Mouse (Mus musculus) heart, embryonic 14.5 days (tissue): ENCODE results near the gene Fam196b. TPM values are rescaled to one million over a fixed set of nuclear protein-coding genes. Genes with fewer than 3 reads are reported as not detected.

Source experiments
- ATAC-seq: fragments of 200-750 bp; cut with Nextera tagmentation; 2 replicates; pipeline ENCODE4 v1.8.0; 2017; ENCODE audit warnings: low read depth, moderate TSS enrichment; ENCODE audit not compliant: insufficient number of reproducible peaks, insufficient read depth, low FRiP score
- H3K27ac ChIP-seq, 2 experiments: fragments of 200-500 bp in 1 of 2; fragments of 300-500 bp in 1 of 2; sonication (generic) in 1 of 2; replicated peaks in 1 of 2; 2 replicates each; pipeline ENCODE4 v1.5.1; 2012 to 2014; ENCODE audit warnings: low read depth in 2 of 2, low read length in 2 of 2, control low read depth in 1 of 2, mild to moderate bottlenecking in 1 of 2, mixed read lengths in 1 of 2; ENCODE audit not compliant: control insufficient read depth in 1 of 2, insufficient read depth in 1 of 2
- H3K27me3 ChIP-seq: fragments of 300-500 bp; sonication (generic); 2 replicates; pipeline ENCODE4 v1.6.1; 2014; ENCODE audit warnings: mild to moderate bottlenecking, low read length, control low read depth; ENCODE audit not compliant: control insufficient read depth, insufficient read depth
- H3K36me3 ChIP-seq: fragments of 300-500 bp; sonication (generic); 2 replicates; pipeline ENCODE4 v1.6.1; 2014; ENCODE audit warnings: mild to moderate bottlenecking, control low read depth, low read length, mixed read lengths; ENCODE audit not compliant: control insufficient read depth, insufficient read depth
- H3K4me1 ChIP-seq, 2 experiments: fragments of 200-500 bp in 1 of 2; fragments of 300-500 bp in 1 of 2; sonication (generic) in 1 of 2; 2 replicates each; pipeline ENCODE4 v1.6.1; 2012 to 2014; ENCODE audit warnings: low read length in 2 of 2, control low read depth in 1 of 2, mixed read lengths in 1 of 2; ENCODE audit not compliant: control insufficient read depth in 2 of 2, insufficient read depth in 2 of 2
- H3K4me2 ChIP-seq: fragments of 300-500 bp; sonication (generic); 2 replicates; pipeline ENCODE4 v1.6.1; 2014; ENCODE audit warnings: mild to moderate bottlenecking, low read length
- H3K4me3 ChIP-seq, 2 experiments: fragments of 200-500 bp in 1 of 2; fragments of 300-500 bp in 1 of 2; sonication (generic) in 1 of 2; 2 replicates each; pipeline ENCODE4 v1.5.1; 2012 to 2014; ENCODE audit warnings: low read length in 2 of 2, mild to moderate bottlenecking in 2 of 2, control low read depth in 1 of 2, low read depth in 1 of 2, moderate library complexity in 1 of 2; ENCODE audit not compliant: control insufficient read depth in 1 of 2, insufficient read depth in 1 of 2
- H3K9ac ChIP-seq: fragments of 300-500 bp; sonication (generic); 2 replicates; pipeline ENCODE4 v1.6.1; 2014; ENCODE audit warnings: mild to moderate bottlenecking, low read length
- H3K9me3 ChIP-seq: fragments of 300-500 bp; sonication (generic); 2 replicates; pipeline ENCODE4 v1.6.1; 2016; ENCODE audit warnings: low read length, control low read depth; ENCODE audit not compliant: control insufficient read depth
- WGBS: fragments of 180-500 bp; shearing (Covaris S2); extraction: QIAGEN DNeasy Blood & Tissue Kit; methylation state at CpG from one replicate; pipeline ENCODE4 v1.1.7; 2014; 5-methylcytosine and 5-hydroxymethylcytosine counted together
- polyA plus RNA-seq: library from polyadenylated mRNA; unstranded; fragments of >200 nt; fragmentation: Nextera tagmentation; extraction: Ambion mirVana; gene quantifications from 2 replicates; pipeline ENCODE4 v1.2.1, GENCODE M21; 2014

The Fam196b gene
- polyA plus RNA-seq, 1 experiment from 2014 or later = 0.15 TPM

- no peak overlapping the region for H3K4me2 ChIP-seq
- WGBS = 67% methylated on average over 1 of the region's 1 CpGs
- no peaks in the 10 kb centered on the region for H3K9me3 ChIP-seq
- no peak for ATAC-seq
- H3K4me3 ChIP-seq = no peak overlapping the region
- no peaks in the 10 kb centered on the region for H3K27me3 ChIP-seq
- peaks cover 0 to 7% of the 10 kb centered on the region in 2 experiments; a peak in 1 of 4 replicates for H3K4me1 ChIP-seq
- H3K27ac ChIP-seq = no peak overlapping the region
- no peak overlapping the region for H3K9ac ChIP-seq
- H3K36me3 ChIP-seq = no peaks in the 10 kb centered on the region
These were observed 23.3 kb downstream of the Fam196b start for GRCm38 (mm10) chr11:34337907-34338306.

GRCm38 (mm10) chr11:34339693-34340092, 25.1 kb downstream of the Fam196b start:
- Histone ChIP-seq H3K27ac (no peak overlapping the region), H3K4me3 (no peak overlapping the region), H3K9me3 (no peaks in the 10 kb centered on the region), H3K27me3 (no peaks in the 10 kb centered on the region), H3K36me3 (no peaks in the 10 kb centered on the region), H3K4me1 (peaks cover 4 to 16% of the 10 kb centered on the region in 2 experiments), H3K4me2 (no peak overlapping the region), H3K9ac (no peak overlapping the region)
- WGBS = 56% methylated on average over 5 of the region's 5 CpGs
- ATAC-seq = no peak

- Histone ChIP-seq H3K9ac (no peak overlapping the region), H3K27ac (peak overlapping the region; percentile 42 to 66; a peak in 3 of 4 replicates), H3K4me2 (no peak overlapping the region), H3K4me1 (peaks cover 9 to 23% of the 10 kb centered on the region in 2 experiments), H3K36me3 (no peaks in the 10 kb centered on the region), H3K4me3 (no peak overlapping the region), H3K27me3 (no peaks in the 10 kb centered on the region), H3K9me3 (no peaks in the 10 kb centered on the region)
- peak; percentile 55 for ATAC-seq
- WGBS = 26% methylated on average over 4 of the region's 4 CpGs
These were observed 29.2 kb downstream of the Fam196b start for GRCm38 (mm10) chr11:34343742-34344307.

GRCm38 (mm10) chr11:34344310-34344709, 29.7 kb downstream of the Fam196b start:
- no peak overlapping the region for H3K4me3 ChIP-seq
- H3K4me1 ChIP-seq = peaks cover 9 to 23% of the 10 kb centered on the region in 2 experiments
- no peaks in the 10 kb centered on the region for H3K27me3 ChIP-seq
- no peak for ATAC-seq
- H3K27ac ChIP-seq = peak overlapping the region; percentile 42 to 66; a peak in 3 of 4 replicates
- H3K9me3 ChIP-seq = no peaks in the 10 kb centered on the region
- H3K36me3 ChIP-seq = no peaks in the 10 kb centered on the region
- H3K9ac ChIP-seq = no peak overlapping the region
- H3K4me2 ChIP-seq = no peak overlapping the region
- WGBS = 39% methylated on average over 5 of the region's 5 CpGs

GRCm38 (mm10) chr11:34348287-34348918, 33.8 kb downstream of the Fam196b start:
- Histone ChIP-seq H3K27ac (peak overlapping the region; percentile 38 to 41; a peak in 2 of 4 replicates), H3K4me2 (no peak overlapping the region), H3K9me3 (no peaks in the 10 kb centered on the region), H3K27me3 (no peaks in the 10 kb centered on the region), H3K36me3 (no peaks in the 10 kb centered on the region), H3K9ac (no peak overlapping the region), H3K4me1 (peaks cover 9 to 16% of the 10 kb centered on the region in 2 experiments), H3K4me3 (no peak overlapping the region)
- 29% methylated on average over 4 of the region's 4 CpGs for WGBS
- ATAC-seq = peak; percentile 55; the same call in 1 of the 2 replicates

- Histone ChIP-seq H3K27ac (no peak overlapping the region), H3K27me3 (no peaks in the 10 kb centered on the region), H3K9me3 (no peaks in the 10 kb centered on the region), H3K9ac (no peak overlapping the region), H3K4me1 (peaks cover 6 to 8% of the 10 kb centered on the region in 2 experiments; a peak in 3 of 4 replicates), H3K36me3 (no peaks in the 10 kb centered on the region), H3K4me2 (no peak overlapping the region), H3K4me3 (no peak overlapping the region)
- WGBS = 87% methylated on average over 10 of the region's 10 CpGs
- ATAC-seq = no peak
These were observed 34.9 kb downstream of the Fam196b start for GRCm38 (mm10) chr11:34349453-34350056.

GRCm38 (mm10) chr11:34355406-34355805, 40.8 kb downstream of the Fam196b start:
- H3K27me3 ChIP-seq = no peaks in the 10 kb centered on the region
- no peaks in the 10 kb centered on the region for H3K9me3 ChIP-seq
- 58% methylated on average over 12 of the region's 12 CpGs for WGBS
- H3K4me3 ChIP-seq = no peak overlapping the region
- ATAC-seq = no peak
- no peak overlapping the region for H3K27ac ChIP-seq
- H3K4me2 ChIP-seq = no peak overlapping the region
- H3K4me1 ChIP-seq = no peaks in the 10 kb centered on the region
- H3K9ac ChIP-seq = no peak overlapping the region
- H3K36me3 ChIP-seq = no peaks in the 10 kb centered on the region
